Mouse (Mus musculus): Measurements from ENCODE around the gene Smc5. TPM values are rescaled to one million over a fixed set of nuclear protein-coding genes. Genes with fewer than 3 reads are reported as not detected.

Smc5 gene
- polyA plus RNA-seq (2014; fragmentation: Illumina TruSeq; extraction: RNeasy Lipid Tissue Mini Kit (QIAGEN cat#74804)): 115 TPM

DNA sequence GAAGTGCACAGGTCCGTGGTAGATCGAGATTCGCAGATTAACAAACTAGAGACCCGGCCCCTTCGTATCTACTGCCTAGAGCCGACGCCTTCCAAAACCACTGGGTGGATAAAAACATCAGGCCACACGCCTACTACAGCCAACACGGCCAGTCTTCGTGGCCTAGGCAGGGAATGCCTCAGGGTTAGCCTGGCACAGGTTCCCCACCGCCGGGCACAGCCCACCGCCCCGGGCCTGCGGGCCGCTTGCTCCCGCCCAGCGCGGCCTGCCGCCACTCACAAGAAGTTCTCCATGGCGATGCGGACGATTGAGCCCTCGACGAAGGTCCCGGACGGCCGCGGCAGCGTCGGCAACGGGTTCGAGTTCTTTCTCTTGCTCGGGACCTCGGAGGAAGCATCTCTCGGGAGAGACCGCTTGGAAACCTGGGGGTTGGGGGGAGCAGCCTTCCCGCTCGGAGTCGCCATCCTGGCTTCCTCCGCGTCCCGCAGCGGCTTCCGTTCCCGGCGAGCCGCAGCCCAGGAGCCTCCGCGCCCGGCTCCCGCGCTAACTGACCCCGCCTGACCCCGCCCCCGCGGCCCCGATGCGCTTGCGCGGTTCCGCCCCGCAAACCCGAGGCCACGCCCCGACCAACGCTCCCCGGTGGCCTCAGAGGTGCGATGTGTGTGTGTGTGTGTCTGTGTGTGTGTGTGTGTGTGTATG lies at the start of gene Smc5:
TSS of gene Smc5 (minus strand) at position 543 of the 699 bp plus-strand sequence.

Other genes starting within 250 kb of the Smc5 start
- gene Klf9, start 132.7 kb downstream of the Smc5 start, polyA plus RNA-seq (2014; fragmentation: Illumina TruSeq; extraction: RNeasy Lipid Tissue Mini Kit (QIAGEN cat#74804)): 157 TPM
- 30.7 TPM for gene Mamdc2, start 174.5 kb upstream of the Smc5 start, polyA plus RNA-seq (2014; fragmentation: Illumina TruSeq; extraction: RNeasy Lipid Tissue Mini Kit (QIAGEN cat#74804))